Mouse (Mus musculus): Measurements from ENCODE around the gene Smco3.

DNA sequence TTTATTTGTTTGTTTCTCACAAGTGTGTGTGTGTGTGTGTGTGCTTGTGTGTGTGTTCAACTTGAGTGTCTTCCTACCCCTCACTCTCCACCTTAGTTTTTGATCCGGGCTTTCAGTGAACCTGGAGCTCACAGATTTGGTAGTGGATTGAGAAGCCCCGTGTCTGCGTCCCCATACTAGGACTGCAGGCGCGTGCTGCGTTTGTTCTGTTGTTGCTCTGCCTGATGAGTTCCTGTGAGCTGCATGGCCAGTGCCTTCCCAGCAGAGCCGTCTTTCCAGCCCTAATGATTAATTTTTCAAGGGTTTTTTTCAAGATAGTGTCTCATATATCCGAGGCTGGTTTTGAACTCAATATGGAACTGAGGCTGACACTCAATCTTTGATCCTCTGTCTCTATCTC lies 23.2 kb upstream of the Smco3 start:
- no peak for TF ChIP-seq CTCF (IDR thresholded peaks at IDR 0.05; ENCODE audit: low read depth)
- TF ChIP-seq EP300 (optimal IDR thresholded peaks at IDR 0.05), result no peak
